Mouse (Mus musculus): ENCODE results near the gene Gltpd2. TPM values are rescaled to one million over a fixed set of nuclear protein-coding genes. Genes with fewer than 3 reads are reported as not detected.

Gltpd2 gene
- polyA plus RNA-seq, 1 experiment from 2014 or later = not detected

DNA sequence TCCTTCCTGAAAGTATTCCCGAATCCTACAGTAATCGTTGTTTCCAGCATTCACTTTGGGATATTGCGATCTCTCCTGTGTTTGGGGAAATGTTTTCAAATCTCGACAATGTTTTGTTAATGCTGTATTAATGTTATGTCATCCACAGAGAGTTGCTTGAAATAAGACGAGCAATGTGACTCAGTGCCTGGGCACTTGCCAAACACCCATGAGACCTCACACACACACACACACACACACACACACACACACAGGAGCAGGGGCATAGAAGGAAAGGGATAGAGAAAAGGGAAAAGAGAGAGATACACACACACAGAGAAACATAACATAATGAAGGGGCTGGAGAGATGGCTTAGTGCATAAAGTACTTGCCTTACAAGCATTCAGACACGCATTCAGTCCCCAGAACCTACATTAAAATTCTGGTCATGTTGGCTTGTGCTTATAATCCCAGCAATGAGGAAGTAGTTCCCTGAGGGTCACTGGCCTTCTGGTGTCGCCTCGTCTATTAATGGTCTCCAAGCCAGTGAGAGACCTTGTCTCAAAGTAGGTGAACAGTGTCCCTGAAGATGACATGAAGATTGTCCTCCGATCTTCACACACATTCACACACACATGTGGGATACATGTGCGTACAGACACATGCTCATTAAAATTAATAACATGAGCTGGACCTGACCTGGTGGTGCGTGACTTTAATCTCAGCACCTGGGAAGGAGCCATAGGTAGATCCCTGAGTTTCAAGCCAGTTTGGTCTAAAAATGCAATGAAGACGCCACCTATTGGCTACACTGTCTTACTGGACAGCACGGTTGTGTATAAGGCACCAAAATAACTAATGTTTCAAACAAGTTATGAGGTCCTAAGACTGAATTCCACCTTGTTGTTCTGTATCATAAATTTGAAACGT lies 19.2 kb upstream of the Gltpd2 start:
- Histone ChIP-seq H3K27me3 (ENCODE audit: control insufficient read depth, insufficient read depth, low read length) (no peaks in the 10 kb centered on the region), H3K4me1 (ENCODE audit: control insufficient read depth, insufficient read depth, low read length) (no peaks in the 10 kb centered on the region), H3K9me3 (ENCODE audit: control insufficient read depth, low read length) (no peaks in the 10 kb centered on the region), H3K36me3 (ENCODE audit: control insufficient read depth, insufficient read depth, low read length) (no peaks in the 10 kb centered on the region), H3K4me2 (ENCODE audit: low read depth) (no peak overlapping the region), H3K9ac (ENCODE audit: low read length) (no peak overlapping the region), H3K27ac (ENCODE audit: low read depth, low read length) (no peak overlapping the region), H3K4me3 (ENCODE audit: low read depth, low read length) (no peak overlapping the region)
- DNase-seq (ENCODE audit: low spot score) (no peak), ATAC-seq (ENCODE audit: insufficient read depth, low FRiP score, low TSS enrichment) (no peak)
- 76% methylated on average over 14 of the region's 14 CpGs for WGBS

DNA sequence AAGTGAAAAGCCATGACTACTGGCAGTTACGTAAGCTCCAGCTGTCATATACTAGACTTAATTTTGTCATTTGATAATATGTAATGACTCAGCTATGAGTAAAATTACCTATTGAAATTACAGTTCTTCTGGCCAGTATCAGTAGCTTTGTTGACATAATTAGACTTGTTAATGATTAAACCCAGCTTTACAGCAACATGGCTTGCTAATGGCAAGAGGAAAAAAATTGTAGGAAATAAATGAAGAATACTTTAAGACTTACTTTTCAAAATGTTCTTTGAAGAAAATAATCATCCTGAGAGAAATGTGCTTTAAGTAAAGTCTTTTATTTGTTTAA lies 18.6 kb upstream of the Gltpd2 start:
- no peak overlapping the region for H3K4me3 ChIP-seq (ENCODE audit: low read depth, low read length)
- H3K9ac ChIP-seq (ENCODE audit: low read length) = no peak overlapping the region
- no peaks in the 10 kb centered on the region for H3K36me3 ChIP-seq (ENCODE audit: control insufficient read depth, insufficient read depth, low read length)
- no peak overlapping the region for H3K4me2 ChIP-seq (ENCODE audit: low read depth)
- DNase-seq (ENCODE audit: low spot score) (no peak), ATAC-seq (ENCODE audit: insufficient read depth, low FRiP score, low TSS enrichment) (no peak)
- H3K9me3 ChIP-seq (ENCODE audit: control insufficient read depth, low read length) = no peaks in the 10 kb centered on the region
- H3K27ac ChIP-seq (ENCODE audit: low read depth, low read length) = no peak overlapping the region
- 91% methylated on average over 1 of the region's 1 CpGs for WGBS
- H3K27me3 ChIP-seq (ENCODE audit: control insufficient read depth, insufficient read depth, low read length) = no peaks in the 10 kb centered on the region
- no peaks in the 10 kb centered on the region for H3K4me1 ChIP-seq (ENCODE audit: control insufficient read depth, insufficient read depth, low read length)

GRCm38 (mm10) chr11:70502018-70502417 lies 17.0 kb upstream of the Gltpd2 start:
- DNase-seq (ENCODE audit: low spot score) (no peak), ATAC-seq (ENCODE audit: insufficient read depth, low FRiP score, low TSS enrichment) (no peak)
- WGBS = 71% methylated on average over 3 of the region's 3 CpGs
- H3K27me3 ChIP-seq (ENCODE audit: control insufficient read depth, insufficient read depth, low read length) = no peaks in the 10 kb centered on the region
- H3K4me3 ChIP-seq (ENCODE audit: low read depth, low read length) = no peak overlapping the region
- no peaks in the 10 kb centered on the region for H3K36me3 ChIP-seq (ENCODE audit: control insufficient read depth, insufficient read depth, low read length)
- no peaks in the 10 kb centered on the region for H3K9me3 ChIP-seq (ENCODE audit: control insufficient read depth, low read length)
- H3K4me1 ChIP-seq (ENCODE audit: control insufficient read depth, insufficient read depth, low read length) = no peaks in the 10 kb centered on the region
- no peak overlapping the region for H3K27ac ChIP-seq (ENCODE audit: low read depth, low read length)
- no peak overlapping the region for H3K9ac ChIP-seq (ENCODE audit: low read length)
- no peak overlapping the region for H3K4me2 ChIP-seq (ENCODE audit: low read depth)

- H3K4me3 ChIP-seq (ENCODE audit: low read depth, low read length) = no peak within 1 kb of the TSS
- no peak for DNase-seq (ENCODE audit: low spot score)
- H3K4me2 ChIP-seq (ENCODE audit: low read depth) = no peak within 1 kb of the TSS
- no peaks in the 10 kb centered on the region for H3K36me3 ChIP-seq (ENCODE audit: control insufficient read depth, insufficient read depth, low read length)
- H3K4me1 ChIP-seq (ENCODE audit: control insufficient read depth, insufficient read depth, low read length) = no peaks in the 10 kb centered on the region
- no peaks in the 10 kb centered on the region for H3K9me3 ChIP-seq (ENCODE audit: control insufficient read depth, low read length)
- no peak within 1 kb of the TSS for H3K9ac ChIP-seq (ENCODE audit: low read length)
- no peak within 1 kb of the TSS for H3K27ac ChIP-seq (ENCODE audit: low read depth, low read length)
- 75% methylated on average over 9 of the region's 9 CpGs for WGBS
- no peaks in the 10 kb centered on the region for H3K27me3 ChIP-seq (ENCODE audit: control insufficient read depth, insufficient read depth, low read length)
- no peak for ATAC-seq (ENCODE audit: insufficient read depth, low FRiP score, low TSS enrichment)
Measured at GRCm38 (mm10) chr11:70504970-70505369, 14.0 kb upstream of the Gltpd2 start, which contains the start of gene Tm4sf5. Tm4sf5 (plus strand) TSS chr11:70505244.

- Histone ChIP-seq H3K9me3 (ENCODE audit: control insufficient read depth, low read length) (no peaks in the 10 kb centered on the region), H3K27ac (ENCODE audit: low read depth, low read length) (no peak overlapping the region), H3K9ac (ENCODE audit: low read length) (no peak overlapping the region), H3K27me3 (ENCODE audit: control insufficient read depth, insufficient read depth, low read length) (no peaks in the 10 kb centered on the region), H3K4me1 (ENCODE audit: control insufficient read depth, insufficient read depth, low read length) (no peaks in the 10 kb centered on the region), H3K4me2 (ENCODE audit: low read depth) (no peak overlapping the region), H3K4me3 (ENCODE audit: low read depth, low read length) (no peak overlapping the region), H3K36me3 (ENCODE audit: control insufficient read depth, insufficient read depth, low read length) (no peaks in the 10 kb centered on the region)
- DNase-seq (ENCODE audit: low spot score) (peak; percentile 53), ATAC-seq (ENCODE audit: insufficient read depth, low FRiP score, low TSS enrichment) (no peak)
- 33% methylated on average over 4 of the region's 4 CpGs for WGBS
Measured at GRCm38 (mm10) chr11:70506385-70506784, 12.6 kb upstream of the Gltpd2 start.

- Histone ChIP-seq H3K9me3 (ENCODE audit: control insufficient read depth, low read length) (no peaks in the 10 kb centered on the region), H3K4me3 (ENCODE audit: low read depth, low read length) (no peak overlapping the region), H3K9ac (ENCODE audit: low read length) (no peak overlapping the region), H3K27me3 (ENCODE audit: control insufficient read depth, insufficient read depth, low read length) (no peaks in the 10 kb centered on the region), H3K4me1 (ENCODE audit: control insufficient read depth, insufficient read depth, low read length) (no peaks in the 10 kb centered on the region), H3K27ac (ENCODE audit: low read depth, low read length) (no peak overlapping the region), H3K36me3 (ENCODE audit: control insufficient read depth, insufficient read depth, low read length) (no peaks in the 10 kb centered on the region), H3K4me2 (ENCODE audit: low read depth) (no peak overlapping the region)
- no peak for ATAC-seq (ENCODE audit: insufficient read depth, low FRiP score, low TSS enrichment)
- WGBS = 74% methylated on average over 7 of the region's 7 CpGs
- no peak for DNase-seq (ENCODE audit: low spot score)
Measured at GRCm38 (mm10) chr11:70506962-70507515, 12.0 kb upstream of the Gltpd2 start.

DNA sequence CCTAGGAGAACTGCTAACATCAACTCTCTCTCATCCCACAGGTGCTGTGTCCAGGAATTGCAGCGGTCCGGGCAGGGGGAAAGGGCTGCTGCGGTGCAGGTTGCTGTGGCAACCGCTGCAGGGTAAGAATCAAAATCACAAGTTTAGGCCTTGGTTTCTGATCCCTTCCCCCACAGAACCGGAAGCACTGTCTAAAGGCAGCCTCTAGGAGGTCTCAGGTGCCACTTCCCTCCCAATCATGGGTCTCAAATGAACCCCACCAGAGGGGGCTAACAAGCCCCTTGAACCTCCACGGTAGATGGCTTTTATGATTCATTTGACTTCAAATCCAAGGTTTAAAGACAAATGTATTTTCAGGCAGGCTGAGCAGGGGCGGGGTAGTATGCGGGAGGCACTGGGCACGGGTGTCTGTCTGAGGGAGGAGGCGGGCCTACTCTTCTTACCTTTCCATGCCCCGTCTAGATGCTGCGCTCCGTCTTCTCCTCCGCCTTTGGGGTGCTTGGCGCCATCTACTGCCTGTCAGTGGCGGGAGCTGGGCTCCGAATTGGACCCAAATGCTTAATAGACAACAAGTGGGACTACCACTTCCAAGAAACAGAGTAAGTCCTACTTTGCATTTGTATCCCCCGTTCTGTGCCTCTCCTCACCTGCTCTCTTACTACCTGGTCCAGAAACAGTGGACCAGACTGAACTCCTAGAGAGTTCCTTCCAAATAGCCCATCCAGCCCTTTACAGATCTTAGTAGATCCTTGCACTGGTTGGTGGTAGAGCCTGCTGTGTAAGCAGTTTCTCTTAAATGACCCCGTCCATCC lies 9.0 kb upstream of the Gltpd2 start:
- DNase-seq (ENCODE audit: low spot score) (peak; percentile 68), ATAC-seq (ENCODE audit: insufficient read depth, low FRiP score, low TSS enrichment) (no peak)
- no peak overlapping the region for H3K4me3 ChIP-seq (ENCODE audit: low read depth, low read length)
- H3K4me2 ChIP-seq (ENCODE audit: low read depth) = no peak overlapping the region
- H3K27me3 ChIP-seq (ENCODE audit: control insufficient read depth, insufficient read depth, low read length) = no peaks in the 10 kb centered on the region
- no peak overlapping the region for H3K27ac ChIP-seq (ENCODE audit: low read depth, low read length)
- H3K4me1 ChIP-seq (ENCODE audit: control insufficient read depth, insufficient read depth, low read length) = no peaks in the 10 kb centered on the region
- H3K9me3 ChIP-seq (ENCODE audit: control insufficient read depth, low read length) = no peaks in the 10 kb centered on the region
- no peaks in the 10 kb centered on the region for H3K36me3 ChIP-seq (ENCODE audit: control insufficient read depth, insufficient read depth, low read length)
- WGBS = 12% methylated on average over 19 of the region's 19 CpGs
- no peak overlapping the region for H3K9ac ChIP-seq (ENCODE audit: low read length)

DNA sequence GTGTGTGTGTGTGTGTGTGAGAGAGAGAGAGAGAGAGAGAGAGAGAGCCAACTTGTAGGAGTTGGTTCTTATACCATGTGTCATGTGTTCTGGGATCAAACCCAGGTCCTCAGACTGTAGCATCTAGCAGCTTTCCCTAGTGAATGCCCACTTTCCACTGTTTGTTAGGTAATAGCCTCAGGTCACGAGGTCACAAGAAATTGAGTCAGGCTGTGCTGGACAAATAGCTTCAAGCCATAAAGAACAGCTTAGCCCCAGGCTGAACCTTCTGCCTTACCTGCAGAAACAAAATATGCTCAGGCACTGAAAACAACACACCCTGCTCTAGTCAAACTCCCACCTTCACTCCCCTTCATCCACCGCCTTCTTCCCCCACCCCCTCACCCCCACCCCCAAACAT lies 7.8 kb upstream of the Gltpd2 start:
- ATAC-seq (ENCODE audit: insufficient read depth, low FRiP score, low TSS enrichment) = no peak
- no peaks in the 10 kb centered on the region for H3K27me3 ChIP-seq (ENCODE audit: control insufficient read depth, insufficient read depth, low read length)
- no peaks in the 10 kb centered on the region for H3K4me1 ChIP-seq (ENCODE audit: control insufficient read depth, insufficient read depth, low read length)
- H3K36me3 ChIP-seq (ENCODE audit: control insufficient read depth, insufficient read depth, low read length) = no peaks in the 10 kb centered on the region
- no peak for DNase-seq (ENCODE audit: low spot score)
- no peaks in the 10 kb centered on the region for H3K9me3 ChIP-seq (ENCODE audit: control insufficient read depth, low read length)
- H3K4me3 ChIP-seq (ENCODE audit: low read depth, low read length) = no peak overlapping the region
- no peak overlapping the region for H3K27ac ChIP-seq (ENCODE audit: low read depth, low read length)
- 80% methylated on average over 2 of the region's 2 CpGs for WGBS
- no peak overlapping the region for H3K9ac ChIP-seq (ENCODE audit: low read length)
- no peak overlapping the region for H3K4me2 ChIP-seq (ENCODE audit: low read depth)

Measured in neural tube, embryonic 11.5 days (tissue).